Mouse (Mus musculus): ENCODE results near the gene Acsl3.
A peak's percentile ranks its signal among the peaks of the same experiment; 100 is the strongest.

Acsl3 gene

DNA sequence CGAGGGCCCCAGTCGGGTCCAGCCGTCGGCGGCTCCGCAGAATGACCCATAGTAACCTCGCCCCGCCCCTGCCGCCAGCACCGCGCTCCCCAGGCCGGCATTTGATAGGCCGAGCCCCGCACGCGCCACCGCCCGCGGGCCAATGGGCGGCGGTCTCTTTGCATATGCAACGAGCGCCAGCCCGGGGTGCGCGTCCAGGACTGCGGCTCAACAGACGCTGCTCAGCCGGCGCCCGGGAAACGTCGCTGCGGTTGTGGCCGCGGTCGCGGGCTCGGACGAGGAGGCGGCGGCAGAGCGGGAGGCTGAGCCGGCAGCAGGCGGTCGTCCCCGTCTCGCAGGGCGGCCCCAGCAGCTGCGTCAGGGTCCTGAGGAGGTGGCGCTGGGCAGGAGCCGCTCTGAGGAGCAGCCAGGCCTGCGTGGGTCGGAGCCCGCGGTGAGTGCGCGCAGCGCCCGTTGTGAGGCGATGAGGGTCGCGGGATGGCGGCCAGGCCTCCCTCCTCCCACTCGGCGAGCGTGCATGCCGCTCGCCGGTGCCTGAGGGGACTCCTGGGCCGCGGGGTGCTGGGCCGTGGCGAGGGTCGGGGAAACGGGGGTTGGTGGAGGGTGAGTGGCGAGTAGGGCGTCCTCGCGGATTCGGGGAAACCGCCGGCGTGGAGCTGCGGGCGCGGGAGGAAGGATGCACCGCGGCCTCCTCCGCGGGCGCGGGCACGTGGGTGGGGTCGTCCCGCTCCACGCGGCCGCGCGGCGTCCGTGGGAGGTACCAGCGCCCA is at the start of gene Acsl3, which contains the start of gene Utp14b:
Gene Acsl3 (plus strand): TSS at position 155 of the 770 bp plus-strand sequence.
Gene Utp14b (plus strand): TSS at position 368 of the 770 bp plus-strand sequence.
- peak; percentile 82 for DNase-seq (ENCODE audit: low read depth)

- no peak for DNase-seq (ENCODE audit: low read depth)
Observed at GRCm38 (mm10) chr1:78609134-78609907, 48.3 kb upstream of the Acsl3 start.

- no peak for DNase-seq (ENCODE audit: low read depth)
Observed at GRCm38 (mm10) chr1:78611039-78611438, 46.6 kb upstream of the Acsl3 start.

- DNase-seq (ENCODE audit: low read depth), result no peak
Observed at GRCm38 (mm10) chr1:78612959-78613358, 44.7 kb upstream of the Acsl3 start.

- no peak for DNase-seq (ENCODE audit: low read depth)
Observed at GRCm38 (mm10) chr1:78624352-78624751, 33.3 kb upstream of the Acsl3 start.

GRCm38 (mm10) chr1:78634486-78634885 is 23.1 kb upstream of the Acsl3 start:
- no peak for DNase-seq (ENCODE audit: low read depth)

GRCm38 (mm10) chr1:78640871-78641270 is 16.8 kb upstream of the Acsl3 start:
- DNase-seq (ENCODE audit: low read depth), result no peak

- DNase-seq (ENCODE audit: low read depth), result no peak
Observed at GRCm38 (mm10) chr1:78641791-78642190, 15.8 kb upstream of the Acsl3 start.

GRCm38 (mm10) chr1:78642197-78642596 is 15.4 kb upstream of the Acsl3 start:
- no peak for DNase-seq (ENCODE audit: low read depth)

DNA sequence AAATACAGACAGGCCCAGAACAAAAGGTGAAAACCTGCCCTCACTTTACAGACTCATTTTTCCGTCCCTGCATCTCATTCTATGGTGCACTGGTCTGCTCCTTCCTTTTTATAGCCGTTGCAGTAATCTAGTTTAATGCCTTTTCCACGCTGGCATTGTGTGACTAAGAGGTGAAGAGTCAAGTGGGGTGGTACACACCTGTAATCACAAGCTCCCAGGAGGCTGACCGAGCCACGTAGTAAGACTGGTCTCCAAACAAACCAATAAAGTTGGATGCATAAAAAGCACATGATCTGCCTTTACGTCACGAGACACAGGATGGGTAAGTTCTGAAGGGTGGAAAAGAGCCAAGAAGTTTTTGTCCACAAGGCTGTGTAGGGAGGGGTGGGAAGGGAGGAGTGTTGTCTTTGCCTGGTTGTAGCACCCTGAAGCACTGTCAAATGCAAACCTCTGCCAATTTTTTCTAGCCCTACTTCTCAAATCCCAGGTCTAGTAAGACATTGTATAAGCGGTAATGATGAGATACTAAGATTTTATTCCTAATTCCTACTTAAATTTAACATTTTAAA is 10.2 kb upstream of the Acsl3 start:
- DNase-seq (ENCODE audit: low read depth), result no peak

GRCm38 (mm10) chr1:78649269-78650061 is 8.2 kb upstream of the Acsl3 start:
- DNase-seq (ENCODE audit: low read depth), result peak; percentile 54

DNA sequence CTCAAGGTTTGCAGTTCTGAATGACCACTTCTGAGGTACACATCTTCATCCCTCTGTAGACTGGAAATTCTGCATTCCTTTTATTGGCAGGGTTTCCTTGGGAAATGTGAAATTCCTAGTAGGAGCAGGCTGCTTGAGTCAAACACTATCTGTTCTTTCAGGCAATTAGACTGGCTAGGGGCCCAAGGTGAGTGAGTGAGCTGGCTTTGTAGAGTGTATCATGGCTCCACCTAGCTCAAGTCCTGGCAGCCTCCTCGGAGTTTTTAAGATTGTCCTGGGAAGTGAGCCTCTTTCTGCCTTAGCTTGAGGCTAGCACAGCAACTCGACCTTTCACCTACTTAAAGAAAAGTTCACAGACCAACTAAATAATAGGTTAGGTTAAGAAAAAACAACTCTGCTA is 1.2 kb upstream of the Acsl3 start:
- DNase-seq (ENCODE audit: low read depth), result peak; percentile 43

GRCm38 (mm10) chr1:78657021-78657629 is 500 bp upstream of the Acsl3 start:
- no peak for DNase-seq (ENCODE audit: low read depth)

GRCm38 (mm10) chr1:78658441-78659269 is 1.0 kb downstream of the Acsl3 start:
- no peak for DNase-seq (ENCODE audit: low read depth)

GRCm38 (mm10) chr1:78659270-78659823 is 1.7 kb downstream of the Acsl3 start:
- no peak for DNase-seq (ENCODE audit: low read depth)

DNA sequence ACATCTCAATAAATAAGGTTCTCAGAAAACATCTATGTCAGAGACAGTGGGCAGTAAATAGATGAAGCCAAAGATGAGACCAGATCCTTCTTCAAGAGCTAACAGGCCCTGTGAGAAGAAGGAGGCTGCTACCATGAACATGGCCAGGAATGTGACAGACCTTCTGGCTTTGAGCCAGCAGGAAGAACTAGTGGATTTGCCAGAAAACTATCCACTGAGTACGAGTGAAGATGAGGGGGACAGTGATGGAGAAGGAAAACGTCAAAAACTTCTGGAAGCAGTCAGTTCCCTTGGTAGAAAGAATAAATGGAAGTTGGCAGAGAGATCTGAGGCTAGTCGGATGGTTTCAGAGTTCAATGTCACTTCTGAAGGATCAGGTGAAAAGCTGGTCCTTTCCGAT is 6.7 kb downstream of the Acsl3 start:
- DNase-seq (ENCODE audit: low read depth), result no peak

- no peak for DNase-seq (ENCODE audit: low read depth)
Observed at GRCm38 (mm10) chr1:78665954-78666499, 8.4 kb downstream of the Acsl3 start.

GRCm38 (mm10) chr1:78666585-78666984 is 9.0 kb downstream of the Acsl3 start:
- DNase-seq (ENCODE audit: low read depth), result no peak

- DNase-seq (ENCODE audit: low read depth), result no peak
Observed at GRCm38 (mm10) chr1:78682291-78682690, 24.7 kb downstream of the Acsl3 start.

DNA sequence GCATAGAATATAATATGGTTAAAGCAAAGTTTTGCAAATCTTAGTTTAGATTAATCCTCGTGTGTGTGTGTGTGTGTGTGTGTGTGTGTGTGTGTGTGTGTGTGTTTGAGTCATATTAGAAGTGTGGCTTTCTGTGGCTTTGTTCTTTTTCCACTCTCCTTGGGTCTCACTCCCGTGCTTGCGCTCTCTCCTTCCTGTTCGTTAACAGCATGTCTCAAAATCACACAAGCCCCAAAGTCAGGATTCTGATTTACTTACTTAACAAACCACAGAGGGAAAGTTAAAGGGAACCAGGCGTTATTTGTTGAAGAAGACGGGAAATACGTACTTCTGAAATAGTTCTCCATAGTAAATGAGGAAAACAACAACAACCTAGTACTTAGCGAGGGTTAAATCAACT is 26.5 kb downstream of the Acsl3 start:
- no peak for DNase-seq (ENCODE audit: low read depth)
